Mouse (Mus musculus): ENCODE data around the gene Clec3b. TPM values are rescaled to one million over a fixed set of nuclear protein-coding genes. Genes with fewer than 3 reads are reported as not detected.
A peak's percentile ranks its signal among the peaks of the same experiment; 100 is the strongest.

Clec3b gene
- total and polyA plus RNA-seq, 2 experiments, result 0.29 to 0.65 TPM

GRCm38 (mm10) chr9:123185546-123185945 lies 34.8 kb downstream of the Clec3b start:
- Histone ChIP-seq H3K4me3 (ENCODE audit: insufficient read depth, low read depth, low read length) (no peak overlapping the region), H3K4me1 (ENCODE audit: control insufficient read depth, insufficient read depth, low read length) (no peaks in the 10 kb centered on the region), H3K36me3 (ENCODE audit: control insufficient read depth, insufficient read depth, low read length) (peaks cover 2% of the 10 kb centered on the region; the same call in 1 of the 2 replicates), H3K79me2 (ENCODE audit: control insufficient read depth, insufficient read depth, low read length) (no peaks in the 10 kb centered on the region), H3K9ac (ENCODE audit: low read depth, low read length) (no peak overlapping the region), H3K27ac (replicated peaks; ENCODE audit: insufficient read depth, low read depth, low read length) (no peak overlapping the region), H3K27me3 (ENCODE audit: control insufficient read depth, insufficient read depth, low read length) (no peaks in the 10 kb centered on the region)
- no peak for DNase-seq (ENCODE audit: extremely low read depth, low read depth, low spot score)
- TF ChIP-seq CTCF (IDR thresholded peaks at IDR 0.05; ENCODE audit: low read depth, low read length) (no peak), POLR2A (IDR thresholded peaks at IDR 0.05; ENCODE audit: extremely low read depth, insufficient read depth, low read length) (no peak)
- WGBS, result 65% methylated on average over 2 of the region's 2 CpGs

GRCm38 (mm10) chr9:123186151-123186550 lies 35.4 kb downstream of the Clec3b start:
- no peak for DNase-seq (ENCODE audit: extremely low read depth, low read depth, low spot score)
- H3K4me1 ChIP-seq (ENCODE audit: control insufficient read depth, insufficient read depth, low read length), result no peaks in the 10 kb centered on the region
- no peak overlapping the region for H3K4me3 ChIP-seq (ENCODE audit: insufficient read depth, low read depth, low read length)
- peaks cover 2% of the 10 kb centered on the region; the same call in 1 of the 2 replicates for H3K36me3 ChIP-seq (ENCODE audit: control insufficient read depth, insufficient read depth, low read length)
- H3K79me2 ChIP-seq (ENCODE audit: control insufficient read depth, insufficient read depth, low read length), result no peaks in the 10 kb centered on the region
- WGBS, result 90% methylated on average over 5 of the region's 5 CpGs
- no peak overlapping the region for H3K9ac ChIP-seq (ENCODE audit: low read depth, low read length)
- TF ChIP-seq CTCF (IDR thresholded peaks at IDR 0.05; ENCODE audit: low read depth, low read length) (no peak), POLR2A (IDR thresholded peaks at IDR 0.05; ENCODE audit: extremely low read depth, insufficient read depth, low read length) (no peak)
- no peaks in the 10 kb centered on the region for H3K27me3 ChIP-seq (ENCODE audit: control insufficient read depth, insufficient read depth, low read length)
- H3K27ac ChIP-seq (replicated peaks; ENCODE audit: insufficient read depth, low read depth, low read length), result no peak overlapping the region

- Histone ChIP-seq H3K27ac (replicated peaks; ENCODE audit: insufficient read depth, low read depth, low read length) (no peak overlapping the region), H3K79me2 (ENCODE audit: control insufficient read depth, insufficient read depth, low read length) (no peaks in the 10 kb centered on the region), H3K4me3 (ENCODE audit: insufficient read depth, low read depth, low read length) (no peak overlapping the region), H3K27me3 (ENCODE audit: control insufficient read depth, insufficient read depth, low read length) (no peaks in the 10 kb centered on the region), H3K36me3 (ENCODE audit: control insufficient read depth, insufficient read depth, low read length) (peaks cover 2% of the 10 kb centered on the region; the same call in 1 of the 2 replicates), H3K9ac (ENCODE audit: low read depth, low read length) (no peak overlapping the region), H3K4me1 (ENCODE audit: control insufficient read depth, insufficient read depth, low read length) (no peaks in the 10 kb centered on the region)
- DNase-seq (ENCODE audit: extremely low read depth, low read depth, low spot score), result no peak
- TF ChIP-seq CTCF (IDR thresholded peaks at IDR 0.05; ENCODE audit: low read depth, low read length) (no peak), POLR2A (IDR thresholded peaks at IDR 0.05; ENCODE audit: extremely low read depth, insufficient read depth, low read length) (no peak)
- WGBS, result 95% methylated on average over 5 of the region's 5 CpGs
Observed at GRCm38 (mm10) chr9:123187589-123187988, 36.8 kb downstream of the Clec3b start.

GRCm38 (mm10) chr9:123188271-123188670 lies 37.5 kb downstream of the Clec3b start:
- H3K27me3 ChIP-seq (ENCODE audit: control insufficient read depth, insufficient read depth, low read length), result no peaks in the 10 kb centered on the region
- no peaks in the 10 kb centered on the region for H3K79me2 ChIP-seq (ENCODE audit: control insufficient read depth, insufficient read depth, low read length)
- peaks cover 2% of the 10 kb centered on the region; the same call in 1 of the 2 replicates for H3K36me3 ChIP-seq (ENCODE audit: control insufficient read depth, insufficient read depth, low read length)
- H3K27ac ChIP-seq (replicated peaks; ENCODE audit: insufficient read depth, low read depth, low read length), result no peak overlapping the region
- TF ChIP-seq CTCF (IDR thresholded peaks at IDR 0.05; ENCODE audit: low read depth, low read length) (no peak), POLR2A (IDR thresholded peaks at IDR 0.05; ENCODE audit: extremely low read depth, insufficient read depth, low read length) (no peak)
- no peak overlapping the region for H3K4me3 ChIP-seq (ENCODE audit: insufficient read depth, low read depth, low read length)
- no peak overlapping the region for H3K9ac ChIP-seq (ENCODE audit: low read depth, low read length)
- H3K4me1 ChIP-seq (ENCODE audit: control insufficient read depth, insufficient read depth, low read length), result no peaks in the 10 kb centered on the region
- no peak for DNase-seq (ENCODE audit: extremely low read depth, low read depth, low spot score)
- 86% methylated on average over 2 of the region's 2 CpGs for WGBS

- H3K9ac ChIP-seq (ENCODE audit: low read depth, low read length), result no peak overlapping the region
- 75% methylated on average over 3 of the region's 3 CpGs for WGBS
- H3K27ac ChIP-seq (replicated peaks; ENCODE audit: insufficient read depth, low read depth, low read length), result no peak overlapping the region
- no peaks in the 10 kb centered on the region for H3K36me3 ChIP-seq (ENCODE audit: control insufficient read depth, insufficient read depth, low read length)
- H3K4me1 ChIP-seq (ENCODE audit: control insufficient read depth, insufficient read depth, low read length), result no peaks in the 10 kb centered on the region
- H3K27me3 ChIP-seq (ENCODE audit: control insufficient read depth, insufficient read depth, low read length), result no peaks in the 10 kb centered on the region
- no peak for DNase-seq (ENCODE audit: extremely low read depth, low read depth, low spot score)
- TF ChIP-seq POLR2A (IDR thresholded peaks at IDR 0.05; ENCODE audit: extremely low read depth, insufficient read depth, low read length), result no peak
- no peaks in the 10 kb centered on the region for H3K79me2 ChIP-seq (ENCODE audit: control insufficient read depth, insufficient read depth, low read length)
- no peak overlapping the region for H3K4me3 ChIP-seq (ENCODE audit: insufficient read depth, low read depth, low read length)
Observed at GRCm38 (mm10) chr9:123200116-123200515, 49.4 kb downstream of the Clec3b start.

GRCm38 (mm10) chr9:123206526-123206925 lies 55.8 kb downstream of the Clec3b start:
- H3K27me3 ChIP-seq (ENCODE audit: control insufficient read depth, insufficient read depth, low read length), result no peaks in the 10 kb centered on the region
- WGBS, result 20% methylated on average over 2 of the region's 2 CpGs
- no peak overlapping the region for H3K4me3 ChIP-seq (ENCODE audit: insufficient read depth, low read depth, low read length)
- DNase-seq (ENCODE audit: extremely low read depth, low read depth, low spot score), result peak; percentile 26
- no peak overlapping the region for H3K9ac ChIP-seq (ENCODE audit: low read depth, low read length)
- no peak for TF ChIP-seq CTCF (IDR thresholded peaks at IDR 0.05; ENCODE audit: low read depth, low read length)
- TF ChIP-seq POLR2A (IDR thresholded peaks at IDR 0.05; ENCODE audit: extremely low read depth, insufficient read depth, low read length), result no peak
- H3K36me3 ChIP-seq (ENCODE audit: control insufficient read depth, insufficient read depth, low read length), result no peaks in the 10 kb centered on the region
- H3K27ac ChIP-seq (replicated peaks; ENCODE audit: insufficient read depth, low read depth, low read length), result no peak overlapping the region
- no peaks in the 10 kb centered on the region for H3K79me2 ChIP-seq (ENCODE audit: control insufficient read depth, insufficient read depth, low read length)
- peaks cover 9% of the 10 kb centered on the region for H3K4me1 ChIP-seq (ENCODE audit: control insufficient read depth, insufficient read depth, low read length)
